Mouse (Mus musculus) heart, adult 2 months (tissue): Measurements from ENCODE around the gene Amd2.

Source experiments
- CTCF ChIP-seq: fragments of 200-600 bp; IDR thresholded peaks from 2 replicates; pipeline ENCODE4 v1.8.1; 2022; ENCODE audit warnings: antibody characterized with exemption, mild to moderate bottlenecking, moderate library complexity
- EP300 ChIP-seq: fragments of 200-500 bp; IDR thresholded peaks from 2 replicates; pipeline ENCODE4 v1.6.1; 2011; ENCODE audit warnings: low read depth, low read length, control low read depth; ENCODE audit not compliant: insufficient read depth
- POLR2A ChIP-seq: fragments of 200-500 bp; IDR thresholded peaks from 2 replicates; pipeline ENCODE4 v1.6.1; 2011; ENCODE audit warnings: mild to moderate bottlenecking, low read depth, low read length, control low read depth; ENCODE audit not compliant: insufficient read depth

- TF ChIP-seq EP300 (no peak), CTCF (no peak), POLR2A (no peak)
These were observed 25.9 kb upstream of the Amd2 start for GRCm38 (mm10) chr10:35737639-35738038.
